Mouse (Mus musculus): ENCODE measurements around the gene S100a2.

DNA sequence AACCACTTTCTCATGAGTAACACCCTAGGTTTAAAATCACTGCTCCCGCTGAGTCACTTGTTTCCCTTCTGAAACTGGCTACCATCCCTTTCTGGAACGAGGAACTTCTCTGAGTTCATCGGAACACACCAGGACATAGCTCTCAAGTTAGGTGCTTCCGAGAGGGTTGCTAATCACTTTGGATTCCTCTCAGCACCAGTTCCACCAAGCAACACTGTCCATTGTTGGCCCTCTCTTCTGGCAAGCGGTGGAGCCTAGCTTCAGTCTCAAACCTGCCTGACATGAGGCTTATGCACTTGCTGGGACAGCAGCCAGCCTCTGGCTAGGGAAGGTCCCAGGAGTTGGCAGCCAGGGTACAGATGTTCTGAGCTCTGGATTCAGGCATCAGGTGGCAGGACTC, 15.4 kb upstream of the S100a2 start:
- no peak for TF ChIP-seq POLR2A (IDR thresholded peaks at IDR 0.05; ENCODE audit: borderline replicate concordance, control insufficient read depth, low read depth, low read length)
- TF ChIP-seq CTCF (IDR thresholded peaks at IDR 0.05; ENCODE audit: control insufficient read depth, insufficient read depth, low read length), result no peak

Measured in bone marrow, adult 2 months (tissue).